Mouse (Mus musculus): Measurements from ENCODE around the gene Eif2ak1.

DNA sequence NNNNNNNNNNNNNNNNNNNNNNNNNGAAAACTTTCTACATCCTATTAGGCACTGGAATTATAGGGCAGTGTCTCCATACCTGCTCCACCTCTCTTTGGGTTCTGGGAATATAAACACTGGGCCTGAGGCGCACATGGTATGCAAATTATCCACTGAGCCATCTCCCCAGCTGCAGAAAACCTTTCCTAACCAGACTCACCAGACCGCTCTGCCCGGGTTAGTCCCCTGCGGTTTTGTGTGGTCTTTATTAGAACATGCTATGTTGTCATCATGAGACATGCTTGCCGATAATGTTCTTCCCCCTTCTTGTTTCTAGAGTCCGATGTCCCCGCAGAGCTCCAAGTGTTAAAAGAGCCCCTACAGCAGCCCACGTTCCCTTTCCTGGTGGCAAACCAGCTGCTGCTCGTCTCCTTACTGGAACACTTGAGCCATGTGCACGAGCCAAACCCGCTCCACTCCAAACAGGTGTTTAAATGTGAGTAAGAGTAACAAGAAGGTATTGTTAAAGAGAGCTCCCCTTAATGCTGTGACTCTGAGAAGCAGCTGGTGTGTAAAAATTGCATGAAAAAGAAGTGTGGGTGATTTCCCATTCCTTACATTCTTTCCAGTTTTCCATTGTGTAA, 54.1 kb downstream of the Eif2ak1 start:
- TF ChIP-seq POLR2A (IDR thresholded peaks at IDR 0.05; ENCODE audit: control insufficient read depth, low read depth, low read length), result no peak
- no peak for TF ChIP-seq CTCF (IDR thresholded peaks at IDR 0.05; ENCODE audit: control insufficient read depth, insufficient read depth, insufficient replicate concordance, low read depth, low read length)
